Mouse (Mus musculus) ES-E14 (cell line): ENCODE measurements around the gene Ddx51.

ENCODE experiments used
- CHD2 ChIP-seq: IDR thresholded peaks from 2 replicates; pipeline ENCODE4 v1.6.1; 2014; ENCODE audit warnings: mild to moderate bottlenecking, low read depth, low read length, inconsistent platforms
- MAFK ChIP-seq: IDR thresholded peaks from 2 replicates; pipeline ENCODE4 v1.6.1; 2014; ENCODE audit warnings: mild to moderate bottlenecking, low read depth, low read length, inconsistent platforms; ENCODE audit not compliant: insufficient read depth

DNA sequence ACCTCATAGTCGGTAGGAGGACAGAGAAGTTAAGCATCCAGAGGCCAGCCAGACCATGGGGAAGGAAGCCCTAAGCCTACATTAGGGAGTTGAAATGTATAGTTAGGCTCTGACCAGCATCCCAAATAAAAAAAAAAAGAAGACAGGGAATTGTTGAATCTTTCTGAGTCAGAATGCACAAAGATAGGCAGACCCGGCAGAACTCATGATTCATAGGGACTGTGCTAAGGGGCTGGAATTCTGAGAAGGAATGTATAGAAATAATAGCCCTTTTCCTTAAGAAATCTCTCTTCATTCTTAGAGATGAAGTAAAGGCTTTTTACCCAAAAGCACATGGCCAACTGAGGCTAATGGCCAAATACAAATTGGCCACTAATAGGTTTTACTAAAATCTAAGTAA is 48.9 kb upstream of the Ddx51 start:
- TF ChIP-seq CHD2 (no peak), MAFK (no peak)
